Mouse (Mus musculus) G1E (cell line): ENCODE results near the gene Nkapd1. TPM values are rescaled to one million over a fixed set of nuclear protein-coding genes. Genes with fewer than 3 reads are reported as not detected.

ENCODE experiments used
- ATAC-seq: 2 replicates; pipeline ENCODE4 v1.8.0; 2016; ENCODE audit warnings: mild to moderate bottlenecking; ENCODE audit not compliant: insufficient number of reproducible peaks, poor library complexity, low FRiP score, severe bottlenecking; ENCODE audit errors: extremely low read depth
- DNase-seq: peaks from one replicate; pipeline ENCODE4 v3.0.0; 2012; ENCODE audit warnings: low spot score
- H3K27me3 ChIP-seq: 2 replicates; pipeline ENCODE4 v1.6.1; 2012; ENCODE audit warnings: mild to moderate bottlenecking, low read length, inconsistent platforms; ENCODE audit not compliant: insufficient read depth
- H3K36me3 ChIP-seq: replicated peaks from 2 replicates; pipeline ENCODE3; 2012; ENCODE audit warnings: mild to moderate bottlenecking, inconsistent platforms
- H3K4me1 ChIP-seq: 2 replicates; pipeline ENCODE4 v1.6.1; 2012; ENCODE audit warnings: low read depth, low read length, inconsistent platforms, mixed read lengths; ENCODE audit not compliant: insufficient read depth
- H3K4me3 ChIP-seq: 2 replicates; pipeline ENCODE4 v1.5.1; 2012; ENCODE audit warnings: low read depth, mild to moderate bottlenecking, inconsistent platforms, low read length, moderate library complexity, mixed read lengths
- H3K9me3 ChIP-seq: replicated peaks from 2 replicates; pipeline ENCODE4 v1.6.1; 2012; ENCODE audit warnings: inconsistent platforms
- CTCF ChIP-seq: IDR thresholded peaks from 2 replicates; pipeline ENCODE4 v1.5.1; 2012; ENCODE audit warnings: low read depth, low read length, inconsistent platforms, mixed read lengths
- GATA1 ChIP-seq: IDR thresholded peaks from 2 replicates; pipeline ENCODE4 v1.6.1; 2012; ENCODE audit warnings: borderline replicate concordance, low read length, inconsistent platforms, mixed read lengths
- GATA2 ChIP-seq: IDR thresholded peaks from 2 replicates; pipeline ENCODE4 v1.6.1; 2012; ENCODE audit warnings: low read depth, low read length, inconsistent platforms, borderline replicate concordance
- POLR2AphosphoS5 ChIP-seq: IDR thresholded peaks from 2 replicates; pipeline ENCODE4 v1.6.1; 2012; ENCODE audit warnings: low read depth, low read length, inconsistent platforms; ENCODE audit not compliant: insufficient replicate concordance
- TAL1 ChIP-seq: conservative IDR thresholded peaks from 2 replicates; pipeline ENCODE4 v1.6.1; 2012; ENCODE audit warnings: low read depth, low read length, inconsistent platforms, mixed read lengths
- polyA plus RNA-seq: library from polyadenylated mRNA; stranded (reverse); fragments of >175 nt; gene quantifications from 2 replicates; pipeline ENCODE4 v1.2.3, GENCODE M21; 2012
- total RNA-seq, 2 experiments: library from RNA; stranded (forward) in 1 of 2; stranded (reverse) in 1 of 2; fragments of 200-1000 nt in 1 of 2; fragments of >200 nt in 1 of 2; fragmentation: Nextera tagmentation in 1 of 2; gene quantifications; 2 replicates each; pipeline ENCODE4 v1.2.3; 2014 to 2017

The Nkapd1 gene
- total RNA-seq (2014; fragmentation: Nextera tagmentation): 45.5 and 49.7 TPM in 2 replicates
- 24.6 and 31.0 TPM in 2 replicates for total RNA-seq (2017)
- polyA plus RNA-seq: 8.0 and 9.7 TPM in 2 replicates

GRCm38 (mm10) chr9:50616766-50617603 is at the start of gene Nkapd1, which contains the start of gene Pih1d2:
Gene Nkapd1, minus strand, starts transcription at chr9:50617464.
Gene Pih1d2, plus strand, starts transcription at chr9:50617321.
- ATAC-seq (peak; percentile 64), DNase-seq (peak; percentile 69)
- TF ChIP-seq GATA2 (no peak), POLR2AphosphoS5 (no peak), TAL1 (no peak), CTCF (no peak), GATA1 (no peak)
- no peaks in the 10 kb centered on the region for H3K9me3 ChIP-seq
- peak within 1 kb of the TSS; percentile 93 for H3K4me3 ChIP-seq
- peaks cover 35% of the 10 kb centered on the region for H3K4me1 ChIP-seq
- H3K36me3 ChIP-seq: peaks cover 36% of the 10 kb centered on the region
- no peaks in the 10 kb centered on the region for H3K27me3 ChIP-seq

GRCm38 (mm10) chr9:50666442-50666841 is 49.2 kb upstream of the Nkapd1 start:
- ATAC-seq: no peak
- Histone ChIP-seq H3K36me3 (no peaks in the 10 kb centered on the region), H3K9me3 (no peaks in the 10 kb centered on the region), H3K27me3 (peaks cover 11% of the 10 kb centered on the region), H3K4me1 (peaks cover 4% of the 10 kb centered on the region), H3K4me3 (no peak overlapping the region)
- TF ChIP-seq POLR2AphosphoS5 (no peak), GATA2 (no peak), TAL1 (no peak), GATA1 (no peak), CTCF (no peak)
- no peak for DNase-seq

GRCm38 (mm10) chr9:50664826-50665225 is 47.6 kb upstream of the Nkapd1 start:
- ATAC-seq (no peak), DNase-seq (no peak)
- no peaks in the 10 kb centered on the region for H3K9me3 ChIP-seq
- no peak overlapping the region for H3K4me3 ChIP-seq
- no peaks in the 10 kb centered on the region for H3K36me3 ChIP-seq
- TF ChIP-seq GATA2 (no peak), CTCF (no peak)
- H3K27me3 ChIP-seq: peaks cover 7% of the 10 kb centered on the region
- H3K4me1 ChIP-seq: peaks cover 9% of the 10 kb centered on the region

- no peak for DNase-seq
- TF ChIP-seq TAL1: no peak
- no peak for TF ChIP-seq POLR2AphosphoS5
- no peak for TF ChIP-seq CTCF
- no peak for TF ChIP-seq GATA1
- no peak for TF ChIP-seq GATA2
- no peaks in the 10 kb centered on the region for H3K9me3 ChIP-seq
Measured at GRCm38 (mm10) chr9:50660431-50660830, 43.2 kb upstream of the Nkapd1 start.

GRCm38 (mm10) chr9:50659392-50660217 is 42.3 kb upstream of the Nkapd1 start, which contains the start of gene Dlat:
Gene Dlat, minus strand, starts transcription at chr9:50659780.
- no peaks in the 10 kb centered on the region for H3K27me3 ChIP-seq
- no peak for TF ChIP-seq TAL1
- no peak for TF ChIP-seq POLR2AphosphoS5
- TF ChIP-seq CTCF: no peak
- no peak for TF ChIP-seq GATA2
- no peak for TF ChIP-seq GATA1
- H3K9me3 ChIP-seq: no peaks in the 10 kb centered on the region
- peaks cover 14% of the 10 kb centered on the region for H3K4me1 ChIP-seq
- peak within 1 kb of the TSS; percentile 95 for H3K4me3 ChIP-seq
- DNase-seq (peak; percentile 93), ATAC-seq (peak; percentile 45)
- peaks cover 26% of the 10 kb centered on the region for H3K36me3 ChIP-seq

More at GRCm38 (mm10) chr9:50660431-50660830, 43.2 kb upstream of the Nkapd1 start:
- peak overlapping the region; percentile 95; the same call in 1 of the 2 replicates for H3K4me3 ChIP-seq
- no peak for ATAC-seq
- H3K4me1 ChIP-seq: peaks cover 14% of the 10 kb centered on the region
- peaks cover 22% of the 10 kb centered on the region for H3K36me3 ChIP-seq
- H3K27me3 ChIP-seq: no peaks in the 10 kb centered on the region

GRCm38 (mm10) chr9:50658941-50659388 is 41.7 kb upstream of the Nkapd1 start:
- Histone ChIP-seq H3K9me3 (no peaks in the 10 kb centered on the region), H3K4me3 (peak overlapping the region; percentile 95), H3K36me3 (peaks cover 32% of the 10 kb centered on the region), H3K27me3 (no peaks in the 10 kb centered on the region), H3K4me1 (peaks cover 14% of the 10 kb centered on the region)
- no peak for ATAC-seq
- TF ChIP-seq POLR2AphosphoS5 (no peak), GATA1 (no peak), TAL1 (no peak), CTCF (no peak), GATA2 (no peak)
- peak; percentile 12 for DNase-seq
